Mouse (Mus musculus) stomach, embryonic 16.5 days (tissue): ENCODE measurements around the gene Dppa2. TPM values are rescaled to one million over a fixed set of nuclear protein-coding genes. Genes with fewer than 3 reads are reported as not detected.
"Not testable (repeated sequence)": the region's sequence is repeated elsewhere in the genome, so short reads cannot be mapped to it uniquely, and the experiment has no call there.

Experiments used
- ATAC-seq: fragments of 200-750 bp; cut with Nextera tagmentation; 2 replicates; pipeline ENCODE4 v1.8.0; 2017; ENCODE audit warnings: moderate number of reproducible peaks, moderate TSS enrichment; ENCODE audit not compliant: insufficient read depth, low FRiP score
- H3K27ac ChIP-seq: fragments of 300-500 bp; sonication (generic); 2 replicates; pipeline ENCODE4 v1.5.1; 2014; ENCODE audit warnings: low read length
- H3K27me3 ChIP-seq: fragments of 300-500 bp; sonication (generic); 2 replicates; pipeline ENCODE4 v1.6.1; 2014; ENCODE audit warnings: low read length, control low read depth, mixed read lengths; ENCODE audit not compliant: control insufficient read depth, insufficient read depth
- H3K36me3 ChIP-seq: fragments of 300-500 bp; sonication (generic); 2 replicates; pipeline ENCODE4 v1.6.1; 2014; ENCODE audit warnings: low read length; ENCODE audit not compliant: control insufficient read depth, insufficient read depth
- H3K4me1 ChIP-seq: fragments of 300-500 bp; sonication (generic); 2 replicates; pipeline ENCODE4 v1.6.1; 2014; ENCODE audit warnings: low read length, control low read depth, mixed read lengths; ENCODE audit not compliant: control insufficient read depth, insufficient read depth
- H3K4me2 ChIP-seq: fragments of 300-500 bp; sonication (generic); 2 replicates; pipeline ENCODE4 v1.6.1; 2014; ENCODE audit warnings: low read depth, low read length, mixed read lengths
- H3K4me3 ChIP-seq: fragments of 300-500 bp; sonication (generic); replicated peaks from 2 replicates; pipeline ENCODE4 v1.5.1; 2014; ENCODE audit warnings: mild to moderate bottlenecking, low read length
- H3K9ac ChIP-seq: fragments of 300-500 bp; sonication (generic); 2 replicates; pipeline ENCODE4 v1.6.1; 2014; ENCODE audit warnings: low read length
- H3K9me3 ChIP-seq: fragments of 300-500 bp; sonication (generic); replicated peaks from 2 replicates; pipeline ENCODE4 v1.6.1; 2016; ENCODE audit warnings: low read length, control low read depth; ENCODE audit not compliant: control insufficient read depth
- WGBS: fragments of 180-500 bp; shearing (Covaris S2); extraction: QIAGEN DNeasy Blood & Tissue Kit; methylation state at CpG from one replicate; pipeline ENCODE4 v1.1.7; 2014; 5-methylcytosine and 5-hydroxymethylcytosine counted together
- polyA plus RNA-seq: library from polyadenylated mRNA; unstranded; fragments of >200 nt; fragmentation: Nextera tagmentation; extraction: Ambion mirVana; gene quantifications from 2 replicates; pipeline ENCODE4 v1.2.1, GENCODE M21; 2015

The Dppa2 gene
- polyA plus RNA-seq, 1 experiment from 2014 or later, result not detected

GRCm38 (mm10) chr16:48297384-48298136 lies 6.1 kb upstream of the Dppa2 start:
- Histone ChIP-seq H3K4me3 (no peak overlapping the region), H3K27ac (no peak overlapping the region), H3K9ac (no peak overlapping the region), H3K9me3 (no peaks in the 10 kb centered on the region), H3K4me1 (no peaks in the 10 kb centered on the region), H3K36me3 (no peaks in the 10 kb centered on the region), H3K4me2 (no peak overlapping the region), H3K27me3 (no peaks in the 10 kb centered on the region)
- 46% methylated on average over 14 of the region's 14 CpGs for WGBS
- no peak for ATAC-seq

DNA sequence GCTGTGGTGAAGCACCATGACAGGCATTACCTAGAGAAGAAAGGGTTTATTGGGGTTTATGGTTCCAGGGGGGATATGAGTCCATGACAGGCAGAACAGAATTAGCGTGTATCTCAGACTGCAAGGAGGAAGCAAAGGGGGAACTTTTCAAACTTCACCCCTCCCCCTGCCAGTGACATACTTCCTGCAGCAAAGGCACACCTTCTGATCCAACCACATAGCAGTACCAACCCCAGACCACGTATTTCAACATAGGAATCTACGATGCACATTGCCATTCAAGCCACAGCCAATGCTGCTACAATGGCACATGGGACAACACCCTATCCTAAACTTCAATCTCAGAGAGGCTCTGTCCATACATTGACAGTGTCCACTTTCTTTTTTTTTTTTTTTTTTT lies 3.8 kb upstream of the Dppa2 start:
- ATAC-seq, result no peak
- H3K4me3 ChIP-seq, result no peak overlapping the region
- H3K27me3 ChIP-seq, result no peaks in the 10 kb centered on the region
- H3K9ac ChIP-seq, result no peak overlapping the region
- H3K4me1 ChIP-seq, result no peaks in the 10 kb centered on the region
- no peaks in the 10 kb centered on the region for H3K36me3 ChIP-seq
- WGBS, result 67% methylated on average over 3 of the region's 3 CpGs
- no peak overlapping the region for H3K27ac ChIP-seq
- H3K4me2 ChIP-seq, result no peak overlapping the region
- H3K9me3 ChIP-seq, result no peaks in the 10 kb centered on the region

GRCm38 (mm10) chr16:48303983-48304382 lies 275 bp downstream of the Dppa2 start:
- H3K27me3 ChIP-seq, result no peaks in the 10 kb centered on the region
- H3K4me2 ChIP-seq, result no peak overlapping the region
- no peak overlapping the region for H3K27ac ChIP-seq
- no peaks in the 10 kb centered on the region for H3K9me3 ChIP-seq
- ATAC-seq, result no peak
- H3K36me3 ChIP-seq, result no peaks in the 10 kb centered on the region
- no peak overlapping the region for H3K9ac ChIP-seq
- WGBS, result 58% methylated on average over 3 of the region's 3 CpGs
- H3K4me1 ChIP-seq, result no peaks in the 10 kb centered on the region
- no peak overlapping the region for H3K4me3 ChIP-seq

GRCm38 (mm10) chr16:48308916-48309315 lies 5.2 kb downstream of the Dppa2 start:
- H3K4me3 ChIP-seq, H3K4me2 ChIP-seq, ATAC-seq, H3K9me3 ChIP-seq, H3K9ac ChIP-seq, H3K27ac ChIP-seq, H3K36me3 ChIP-seq, H3K4me1 ChIP-seq, H3K27me3 ChIP-seq: not testable (repeated sequence)
- 93% methylated on average over 10 of the region's 10 CpGs for WGBS

GRCm38 (mm10) chr16:48309912-48310630 lies 6.4 kb downstream of the Dppa2 start:
- H3K27ac ChIP-seq, result no peak overlapping the region
- H3K9me3 ChIP-seq, result no peaks in the 10 kb centered on the region
- no peak overlapping the region for H3K9ac ChIP-seq
- no peaks in the 10 kb centered on the region for H3K27me3 ChIP-seq
- no peaks in the 10 kb centered on the region for H3K4me1 ChIP-seq
- no peak overlapping the region for H3K4me2 ChIP-seq
- no peak for ATAC-seq
- no peak overlapping the region for H3K4me3 ChIP-seq
- 75% methylated on average over 12 of the region's 12 CpGs for whole genome bisulfite sequencing
- no peaks in the 10 kb centered on the region for H3K36me3 ChIP-seq

DNA sequence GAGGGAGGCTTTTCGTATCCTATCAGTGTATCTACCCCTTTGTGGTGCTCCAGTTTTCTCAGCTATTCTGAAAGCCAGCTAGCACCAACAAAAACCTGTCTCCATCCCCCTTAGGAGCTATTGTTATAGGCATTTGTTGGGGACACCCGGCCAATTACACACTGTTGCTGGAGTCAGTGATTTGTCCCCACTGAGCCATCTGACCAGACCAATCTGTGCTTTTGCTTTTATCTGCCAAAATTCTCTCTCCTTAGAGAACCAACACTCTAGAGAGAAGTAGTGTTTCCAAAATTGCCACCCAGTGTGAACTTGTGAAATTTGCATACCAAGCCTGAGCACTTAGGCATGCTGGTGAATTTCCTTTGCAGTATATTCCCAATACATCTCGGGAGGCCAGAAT lies 11.6 kb downstream of the Dppa2 start:
- no peaks in the 10 kb centered on the region for H3K4me1 ChIP-seq
- no peak overlapping the region for H3K9ac ChIP-seq
- H3K27ac ChIP-seq, result no peak overlapping the region
- H3K4me2 ChIP-seq, result no peak overlapping the region
- H3K36me3 ChIP-seq, result no peaks in the 10 kb centered on the region
- no peaks in the 10 kb centered on the region for H3K9me3 ChIP-seq
- no peaks in the 10 kb centered on the region for H3K27me3 ChIP-seq
- WGBS, result 83% methylated on average over 3 of the region's 3 CpGs
- ATAC-seq, result no peak
- H3K4me3 ChIP-seq, result no peak overlapping the region

GRCm38 (mm10) chr16:48320781-48321180 lies 17.1 kb downstream of the Dppa2 start:
- H3K9ac ChIP-seq, result no peak overlapping the region
- H3K27ac ChIP-seq, result no peak overlapping the region
- no peaks in the 10 kb centered on the region for H3K9me3 ChIP-seq
- no peak overlapping the region for H3K4me2 ChIP-seq
- ATAC-seq, result no peak
- WGBS, result 96% methylated on average over 6 of the region's 6 CpGs
- H3K36me3 ChIP-seq, result no peaks in the 10 kb centered on the region
- H3K4me1 ChIP-seq, result no peaks in the 10 kb centered on the region
- no peaks in the 10 kb centered on the region for H3K27me3 ChIP-seq
- H3K4me3 ChIP-seq, result no peak overlapping the region

DNA sequence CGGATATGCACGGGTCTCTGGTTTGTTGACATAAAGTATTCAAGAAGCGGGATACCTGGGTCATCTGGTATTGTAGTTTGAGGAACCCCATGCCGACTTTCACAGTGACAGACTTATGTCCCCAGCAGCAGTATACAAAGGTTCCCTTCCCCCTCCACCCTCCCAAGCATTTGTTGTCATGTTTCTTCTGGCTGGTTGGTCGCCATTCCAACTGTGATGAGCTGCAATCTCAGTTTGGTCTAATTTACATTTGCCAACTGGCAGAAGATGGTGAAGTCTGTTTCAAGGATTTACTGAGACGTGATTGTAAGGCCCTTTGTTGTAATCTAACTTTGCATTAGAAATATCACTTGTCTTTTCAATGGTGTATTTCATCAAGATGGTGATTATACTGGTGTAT lies 19.4 kb downstream of the Dppa2 start:
- no peak for ATAC-seq
- Histone ChIP-seq H3K4me2 (no peak overlapping the region), H3K4me3 (no peak overlapping the region), H3K4me1 (no peaks in the 10 kb centered on the region), H3K27ac (no peak overlapping the region), H3K36me3 (no peaks in the 10 kb centered on the region), H3K27me3 (no peaks in the 10 kb centered on the region), H3K9ac (no peak overlapping the region), H3K9me3 (no peaks in the 10 kb centered on the region)
- WGBS, result 74% methylated on average over 6 of the region's 6 CpGs

DNA sequence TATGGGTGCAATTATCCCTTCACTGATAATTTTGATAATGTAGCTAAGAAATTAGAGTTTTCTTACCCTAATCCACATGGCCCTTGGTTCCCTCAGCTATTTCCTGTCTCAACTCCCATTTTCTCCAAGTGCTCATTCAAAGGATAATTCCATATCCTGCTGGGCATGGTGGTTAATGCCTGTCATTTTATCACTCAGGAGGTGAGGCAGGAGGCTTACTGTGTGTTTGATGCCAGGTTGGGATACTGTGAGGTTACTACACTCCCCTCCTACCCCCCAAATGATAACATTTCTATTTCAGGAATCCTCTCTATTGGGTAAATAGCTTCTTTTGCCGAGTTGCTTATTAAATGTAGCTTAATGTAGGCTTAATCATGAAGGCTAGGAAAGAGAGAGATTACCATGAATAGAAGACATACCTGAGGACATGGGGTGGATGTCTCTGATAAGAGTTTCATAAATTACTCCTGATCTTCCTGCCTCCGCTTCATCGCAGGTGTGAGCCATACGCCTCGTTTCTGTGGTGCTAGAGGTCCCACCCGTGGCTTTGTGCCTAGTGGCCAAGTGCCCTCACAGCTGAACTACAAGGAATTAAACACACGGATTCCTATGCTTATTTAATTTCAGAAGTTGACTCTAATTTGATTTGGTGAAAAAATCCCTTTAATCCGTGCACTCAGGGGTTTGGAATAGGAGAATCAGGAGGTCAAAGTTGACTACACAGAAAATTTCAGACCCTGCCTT lies 20.1 kb downstream of the Dppa2 start:
- Histone ChIP-seq H3K27ac (no peak overlapping the region), H3K4me1 (no peaks in the 10 kb centered on the region), H3K4me2 (no peak overlapping the region), H3K9ac (no peak overlapping the region), H3K36me3 (no peaks in the 10 kb centered on the region), H3K4me3 (no peak overlapping the region), H3K27me3 (no peaks in the 10 kb centered on the region), H3K9me3 (no peaks in the 10 kb centered on the region)
- WGBS, result 78% methylated on average over 8 of the region's 8 CpGs
- no peak for ATAC-seq
